Mouse (Mus musculus): ENCODE data around the gene Nedd9. TPM values are rescaled to one million over a fixed set of nuclear protein-coding genes. Genes with fewer than 3 reads are reported as not detected.

The Nedd9 gene
- total RNA-seq, 2 experiments from 2014 or later, result 6.4 to 11.0 TPM

- DNase-seq (ENCODE audit: low spot score in 2 of 2), result no peak
- intact Hi-C loops (cut with DNase I), result no loop called here
These were observed 64.6 kb downstream of the Nedd9 start for GRCm38 (mm10) chr13:41422581-41422980.

GRCm38 (mm10) chr13:41420376-41420775 lies 66.8 kb downstream of the Nedd9 start:
- DNase-seq (ENCODE audit: low spot score in 2 of 2), result no peak
- intact Hi-C loops (cut with DNase I), result no loop called here

GRCm38 (mm10) chr13:41418198-41418869 lies 68.8 kb downstream of the Nedd9 start:
- intact Hi-C loops (cut with DNase I), result no loop called here
- no peak for DNase-seq (ENCODE audit: low spot score in 2 of 2)

- intact Hi-C loops (cut with DNase I), result no loop called here
- peak in 1 of 2 experiments; percentile 9 for DNase-seq (ENCODE audit: low spot score in 2 of 2)
These were observed 70.8 kb downstream of the Nedd9 start for GRCm38 (mm10) chr13:41416065-41417016.

GRCm38 (mm10) chr13:41410191-41411074 lies 76.7 kb downstream of the Nedd9 start:
- intact Hi-C loops (cut with DNase I), result no loop called here

GRCm38 (mm10) chr13:41409291-41409690 lies 77.9 kb downstream of the Nedd9 start:
- intact Hi-C loops (cut with DNase I), result no loop called here
- no peak for DNase-seq (ENCODE audit: low spot score in 2 of 2)

More at GRCm38 (mm10) chr13:41410191-41411074, 76.7 kb downstream of the Nedd9 start:
- DNase-seq (ENCODE audit: low spot score in 2 of 2), result peak in 1 of 2 experiments; percentile 25

- intact Hi-C loops (cut with DNase I), result no loop called here
These were observed 78.7 kb downstream of the Nedd9 start for GRCm38 (mm10) chr13:41408374-41408952.

GRCm38 (mm10) chr13:41405009-41405408 lies 82.2 kb downstream of the Nedd9 start:
- intact Hi-C loops (cut with DNase I), result no loop called here
- DNase-seq (ENCODE audit: low spot score in 2 of 2), result no peak

More at GRCm38 (mm10) chr13:41408374-41408952, 78.7 kb downstream of the Nedd9 start:
- DNase-seq (ENCODE audit: low spot score in 2 of 2), result peak in 1 of 2 experiments; percentile 47

- DNase-seq (ENCODE audit: low spot score in 2 of 2), result no peak
- intact Hi-C loops (cut with DNase I), result no loop called here
These were observed 83.3 kb downstream of the Nedd9 start for GRCm38 (mm10) chr13:41403838-41404237.

- DNase-seq (ENCODE audit: low spot score in 2 of 2), result no peak
- intact Hi-C loops (cut with DNase I), result no loop called here
These were observed 84.6 kb downstream of the Nedd9 start for GRCm38 (mm10) chr13:41402441-41403003.

- intact Hi-C loops (cut with DNase I), result no loop called here
- no peak for DNase-seq (ENCODE audit: low spot score in 2 of 2)
These were observed 85.4 kb downstream of the Nedd9 start for GRCm38 (mm10) chr13:41401775-41402174.

GRCm38 (mm10) chr13:41400289-41400688 lies 86.9 kb downstream of the Nedd9 start:
- DNase-seq (ENCODE audit: low spot score in 2 of 2), result no peak
- intact Hi-C loops (cut with DNase I), result no loop called here

GRCm38 (mm10) chr13:41392191-41392590 lies 95.0 kb downstream of the Nedd9 start:
- no peak for DNase-seq (ENCODE audit: low spot score in 2 of 2)
- intact Hi-C loops (cut with DNase I), result no loop called here

GRCm38 (mm10) chr13:41390698-41391097 lies 96.5 kb downstream of the Nedd9 start:
- intact Hi-C loops (cut with DNase I), result no loop called here
- no peak for DNase-seq (ENCODE audit: low spot score in 2 of 2)

GRCm38 (mm10) chr13:41386581-41386980 lies 100.6 kb downstream of the Nedd9 start:
- intact Hi-C loops (cut with DNase I), result no loop called here
- no peak for DNase-seq (ENCODE audit: low spot score in 2 of 2)

GRCm38 (mm10) chr13:41384896-41385295 lies 102.3 kb downstream of the Nedd9 start:
- intact Hi-C loops (cut with DNase I), result no loop called here
- DNase-seq (ENCODE audit: low spot score in 2 of 2), result no peak

- no peak for DNase-seq (ENCODE audit: low spot score in 2 of 2)
- intact Hi-C loops (cut with DNase I), result no loop called here
These were observed 104.5 kb downstream of the Nedd9 start for GRCm38 (mm10) chr13:41382635-41383034.

- no peak for DNase-seq (ENCODE audit: low spot score in 2 of 2)
- intact Hi-C loops (cut with DNase I), result no loop called here
These were observed 105.2 kb downstream of the Nedd9 start for GRCm38 (mm10) chr13:41381806-41382546.

All from left cerebral cortex, postnatal 25 days (tissue).